Mouse (Mus musculus): Measurements from ENCODE around the gene Cdh18. TPM values are rescaled to one million over a fixed set of nuclear protein-coding genes. Genes with fewer than 3 reads are reported as not detected.
A peak's percentile ranks its signal among the peaks of the same experiment; 100 is the strongest.

The Cdh18 gene
- polyA plus RNA-seq, 1 experiment from 2014 or later, result 1.6 TPM

- Histone ChIP-seq H3K9ac (ENCODE audit: low read length) (no peak overlapping the region), H3K4me3 (ENCODE audit: low read depth, low read length) (no peak overlapping the region), H3K27ac (ENCODE audit: low read depth) (no peak overlapping the region), H3K9me3 (ENCODE audit: control insufficient read depth, low read length) (no peaks in the 10 kb centered on the region), H3K4me2 (ENCODE audit: low read length) (no peak overlapping the region), H3K27me3 (replicated peaks; ENCODE audit: control insufficient read depth, insufficient read depth, low read length) (no peaks in the 10 kb centered on the region), H3K36me3 (ENCODE audit: control insufficient read depth, insufficient read depth, low read length) (no peaks in the 10 kb centered on the region), H3K4me1 (replicated peaks; ENCODE audit: control insufficient read depth, insufficient read depth, low read length) (no peaks in the 10 kb centered on the region)
- ATAC-seq (replicated peaks; ENCODE audit: low FRiP score, low TSS enrichment, low read depth) (no peak), DNase-seq (ENCODE audit: low spot score) (no peak)
- 71% methylated on average over 5 of the region's 5 CpGs for WGBS
These were observed 435.8 kb downstream of the Cdh18 start for GRCm38 (mm10) chr15:22984647-22985046.

GRCm38 (mm10) chr15:23016680-23017079, 467.9 kb downstream of the Cdh18 start:
- WGBS, result 90% methylated on average over 5 of the region's 5 CpGs
- no peaks in the 10 kb centered on the region for H3K9me3 ChIP-seq (ENCODE audit: control insufficient read depth, low read length)
- no peaks in the 10 kb centered on the region for H3K36me3 ChIP-seq (ENCODE audit: control insufficient read depth, insufficient read depth, low read length)
- H3K9ac ChIP-seq (ENCODE audit: low read length), result no peak overlapping the region
- no peaks in the 10 kb centered on the region for H3K27me3 ChIP-seq (replicated peaks; ENCODE audit: control insufficient read depth, insufficient read depth, low read length)
- no peak overlapping the region for H3K4me3 ChIP-seq (ENCODE audit: low read depth, low read length)
- H3K4me2 ChIP-seq (ENCODE audit: low read length), result no peak overlapping the region
- ATAC-seq (replicated peaks; ENCODE audit: low FRiP score, low TSS enrichment, low read depth), result no peak
- no peak for DNase-seq (ENCODE audit: low spot score)
- H3K27ac ChIP-seq (ENCODE audit: low read depth), result no peak overlapping the region
- H3K4me1 ChIP-seq (replicated peaks; ENCODE audit: control insufficient read depth, insufficient read depth, low read length), result no peaks in the 10 kb centered on the region

- H3K36me3 ChIP-seq (ENCODE audit: control insufficient read depth, insufficient read depth, low read length), result no peaks in the 10 kb centered on the region
- no peak overlapping the region for H3K9ac ChIP-seq (ENCODE audit: low read length)
- no peaks in the 10 kb centered on the region for H3K27me3 ChIP-seq (replicated peaks; ENCODE audit: control insufficient read depth, insufficient read depth, low read length)
- no peak overlapping the region for H3K4me2 ChIP-seq (ENCODE audit: low read length)
- no peak for DNase-seq (ENCODE audit: low spot score)
- no peaks in the 10 kb centered on the region for H3K4me1 ChIP-seq (replicated peaks; ENCODE audit: control insufficient read depth, insufficient read depth, low read length)
- H3K4me3 ChIP-seq (ENCODE audit: low read depth, low read length), result no peak overlapping the region
- 39% methylated on average over 2 of the region's 2 CpGs for WGBS
- no peaks in the 10 kb centered on the region for H3K9me3 ChIP-seq (ENCODE audit: control insufficient read depth, low read length)
- no peak for ATAC-seq (replicated peaks; ENCODE audit: low FRiP score, low TSS enrichment, low read depth)
- no peak overlapping the region for H3K27ac ChIP-seq (ENCODE audit: low read depth)
These were observed 472.3 kb downstream of the Cdh18 start for GRCm38 (mm10) chr15:23021151-23021550.

GRCm38 (mm10) chr15:23022635-23023034, 473.8 kb downstream of the Cdh18 start:
- no peak overlapping the region for H3K9ac ChIP-seq (ENCODE audit: low read length)
- DNase-seq (ENCODE audit: low spot score) (no peak), ATAC-seq (replicated peaks; ENCODE audit: low FRiP score, low TSS enrichment, low read depth) (no peak)
- no peaks in the 10 kb centered on the region for H3K4me1 ChIP-seq (replicated peaks; ENCODE audit: control insufficient read depth, insufficient read depth, low read length)
- no peaks in the 10 kb centered on the region for H3K27me3 ChIP-seq (replicated peaks; ENCODE audit: control insufficient read depth, insufficient read depth, low read length)
- no peak overlapping the region for H3K4me2 ChIP-seq (ENCODE audit: low read length)
- no peaks in the 10 kb centered on the region for H3K36me3 ChIP-seq (ENCODE audit: control insufficient read depth, insufficient read depth, low read length)
- no peak overlapping the region for H3K27ac ChIP-seq (ENCODE audit: low read depth)
- H3K4me3 ChIP-seq (ENCODE audit: low read depth, low read length), result no peak overlapping the region
- no peaks in the 10 kb centered on the region for H3K9me3 ChIP-seq (ENCODE audit: control insufficient read depth, low read length)

GRCm38 (mm10) chr15:23035551-23036207, 486.9 kb downstream of the Cdh18 start:
- H3K9me3 ChIP-seq (ENCODE audit: control insufficient read depth, low read length), result no peaks in the 10 kb centered on the region
- H3K36me3 ChIP-seq (ENCODE audit: control insufficient read depth, insufficient read depth, low read length), result no peaks in the 10 kb centered on the region
- no peak overlapping the region for H3K27ac ChIP-seq (ENCODE audit: low read depth)
- H3K4me2 ChIP-seq (ENCODE audit: low read length), result peak overlapping the region; percentile 74
- peak; percentile 40; the same call in 1 of the 2 replicates for ATAC-seq (replicated peaks; ENCODE audit: low FRiP score, low TSS enrichment, low read depth)
- H3K4me3 ChIP-seq (ENCODE audit: low read depth, low read length), result peak overlapping the region; percentile 39
- 4% methylated on average over 14 of the region's 14 CpGs for WGBS
- DNase-seq (ENCODE audit: low spot score), result peak; percentile 65
- no peaks in the 10 kb centered on the region; the same call in 1 of the 2 replicates for H3K4me1 ChIP-seq (replicated peaks; ENCODE audit: control insufficient read depth, insufficient read depth, low read length)
- no peak overlapping the region for H3K9ac ChIP-seq (ENCODE audit: low read length)
- no peaks in the 10 kb centered on the region for H3K27me3 ChIP-seq (replicated peaks; ENCODE audit: control insufficient read depth, insufficient read depth, low read length)

- WGBS, result 5% methylated on average over 23 of the region's 23 CpGs
- no peak overlapping the region for H3K27ac ChIP-seq (ENCODE audit: low read depth)
These were observed 487.6 kb downstream of the Cdh18 start for GRCm38 (mm10) chr15:23036208-23037065.

GRCm38 (mm10) chr15:23037561-23037960, 488.7 kb downstream of the Cdh18 start:
- no peak overlapping the region for H3K4me2 ChIP-seq (ENCODE audit: low read length)
- H3K4me3 ChIP-seq (ENCODE audit: low read depth, low read length), result no peak overlapping the region
- no peaks in the 10 kb centered on the region for H3K36me3 ChIP-seq (ENCODE audit: control insufficient read depth, insufficient read depth, low read length)
- no peaks in the 10 kb centered on the region; the same call in 1 of the 2 replicates for H3K4me1 ChIP-seq (replicated peaks; ENCODE audit: control insufficient read depth, insufficient read depth, low read length)
- no peak overlapping the region for H3K9ac ChIP-seq (ENCODE audit: low read length)
- ATAC-seq (replicated peaks; ENCODE audit: low FRiP score, low TSS enrichment, low read depth) (no peak), DNase-seq (ENCODE audit: low spot score) (no peak)
- H3K27me3 ChIP-seq (replicated peaks; ENCODE audit: control insufficient read depth, insufficient read depth, low read length), result no peaks in the 10 kb centered on the region
- no peaks in the 10 kb centered on the region for H3K9me3 ChIP-seq (ENCODE audit: control insufficient read depth, low read length)
- no peak overlapping the region for H3K27ac ChIP-seq (ENCODE audit: low read depth)

More at GRCm38 (mm10) chr15:23036208-23037065, 487.6 kb downstream of the Cdh18 start:
- Histone ChIP-seq H3K36me3 (ENCODE audit: control insufficient read depth, insufficient read depth, low read length) (no peaks in the 10 kb centered on the region), H3K27me3 (replicated peaks; ENCODE audit: control insufficient read depth, insufficient read depth, low read length) (no peaks in the 10 kb centered on the region), H3K9ac (ENCODE audit: low read length) (no peak overlapping the region), H3K4me3 (ENCODE audit: low read depth, low read length) (peak overlapping the region; percentile 39), H3K9me3 (ENCODE audit: control insufficient read depth, low read length) (no peaks in the 10 kb centered on the region), H3K4me1 (replicated peaks; ENCODE audit: control insufficient read depth, insufficient read depth, low read length) (no peaks in the 10 kb centered on the region; the same call in 1 of the 2 replicates), H3K4me2 (ENCODE audit: low read length) (peak overlapping the region; percentile 74)
- peak; percentile 73 for DNase-seq (ENCODE audit: low spot score)
- peak; percentile 96 for ATAC-seq (replicated peaks; ENCODE audit: low FRiP score, low TSS enrichment, low read depth)

GRCm38 (mm10) chr15:23046127-23046785, 497.4 kb downstream of the Cdh18 start:
- H3K9ac ChIP-seq (ENCODE audit: low read length), result no peak overlapping the region
- no peak overlapping the region for H3K27ac ChIP-seq (ENCODE audit: low read depth)
- no peak overlapping the region for H3K4me2 ChIP-seq (ENCODE audit: low read length)
- no peak overlapping the region for H3K4me3 ChIP-seq (ENCODE audit: low read depth, low read length)
- DNase-seq (ENCODE audit: low spot score), result no peak
- no peak for ATAC-seq (replicated peaks; ENCODE audit: low FRiP score, low TSS enrichment, low read depth)
- 73% methylated on average over 4 of the region's 4 CpGs for WGBS
- no peaks in the 10 kb centered on the region for H3K4me1 ChIP-seq (replicated peaks; ENCODE audit: control insufficient read depth, insufficient read depth, low read length)
- no peaks in the 10 kb centered on the region for H3K27me3 ChIP-seq (replicated peaks; ENCODE audit: control insufficient read depth, insufficient read depth, low read length)
- no peaks in the 10 kb centered on the region for H3K36me3 ChIP-seq (ENCODE audit: control insufficient read depth, insufficient read depth, low read length)
- H3K9me3 ChIP-seq (ENCODE audit: control insufficient read depth, low read length), result no peaks in the 10 kb centered on the region
